Mouse (Mus musculus): Measurements from ENCODE around the gene Rnf149. TPM values are rescaled to one million over a fixed set of nuclear protein-coding genes. Genes with fewer than 3 reads are reported as not detected.
A peak's percentile ranks its signal among the peaks of the same experiment; 100 is the strongest.

The Rnf149 gene
- polyA plus RNA-seq, 1 experiment, result 26.0 TPM

GRCm38 (mm10) chr1:39555556-39556415, 21.4 kb downstream of the Rnf149 start:
- H3K4me1 ChIP-seq, result peaks cover 34% of the 10 kb centered on the region
- H3K9me3 ChIP-seq, result no peaks in the 10 kb centered on the region
- TF ChIP-seq GATA1 (IDR thresholded peaks at IDR 0.05; ENCODE audit: borderline replicate concordance, low read length) (no peak), FLI1 (IDR thresholded peaks at IDR 0.05; ENCODE audit: low read length) (no peak)
- H3K4me3 ChIP-seq (replicated peaks), result no peak overlapping the region
- H3K27me3 ChIP-seq (replicated peaks), result no peaks in the 10 kb centered on the region
- H3K36me3 ChIP-seq (replicated peaks; ENCODE audit: low read length), result peaks cover 92% of the 10 kb centered on the region

- Histone ChIP-seq H3K36me3 (replicated peaks; ENCODE audit: low read length) (peaks cover 87% of the 10 kb centered on the region), H3K4me3 (replicated peaks) (no peak overlapping the region), H3K4me1 (peaks cover 15% of the 10 kb centered on the region), H3K27me3 (replicated peaks) (no peaks in the 10 kb centered on the region), H3K9me3 (no peaks in the 10 kb centered on the region)
- TF ChIP-seq GATA1 (IDR thresholded peaks at IDR 0.05; ENCODE audit: borderline replicate concordance, low read length), result no peak
- no peak for TF ChIP-seq FLI1 (IDR thresholded peaks at IDR 0.05; ENCODE audit: low read length)
These were observed 27.4 kb downstream of the Rnf149 start for GRCm38 (mm10) chr1:39549831-39550230.

- H3K4me3 ChIP-seq (replicated peaks), result no peak overlapping the region
- H3K4me1 ChIP-seq, result peaks cover 13% of the 10 kb centered on the region
- H3K27me3 ChIP-seq (replicated peaks), result no peaks in the 10 kb centered on the region
- peaks cover 87% of the 10 kb centered on the region for H3K36me3 ChIP-seq (replicated peaks; ENCODE audit: low read length)
- TF ChIP-seq FLI1 (IDR thresholded peaks at IDR 0.05; ENCODE audit: low read length) (no peak), GATA1 (IDR thresholded peaks at IDR 0.05; ENCODE audit: borderline replicate concordance, low read length) (no peak)
- H3K9me3 ChIP-seq, result no peaks in the 10 kb centered on the region
These were observed 30.0 kb downstream of the Rnf149 start for GRCm38 (mm10) chr1:39547238-39547637.

GRCm38 (mm10) chr1:39546160-39546866, 30.9 kb downstream of the Rnf149 start:
- Histone ChIP-seq H3K36me3 (replicated peaks; ENCODE audit: low read length) (peaks cover 88% of the 10 kb centered on the region), H3K4me1 (peaks cover 13% of the 10 kb centered on the region), H3K27me3 (replicated peaks) (no peaks in the 10 kb centered on the region), H3K9me3 (no peaks in the 10 kb centered on the region), H3K4me3 (replicated peaks) (no peak overlapping the region)
- no peak for TF ChIP-seq FLI1 (IDR thresholded peaks at IDR 0.05; ENCODE audit: low read length)
- TF ChIP-seq GATA1 (IDR thresholded peaks at IDR 0.05; ENCODE audit: borderline replicate concordance, low read length), result no peak

- Histone ChIP-seq H3K27me3 (replicated peaks) (no peaks in the 10 kb centered on the region), H3K9me3 (peaks cover under 1% of the 10 kb centered on the region; the same call in 1 of the 2 replicates), H3K36me3 (replicated peaks; ENCODE audit: low read length) (peaks cover 90% of the 10 kb centered on the region), H3K4me1 (peaks cover 13% of the 10 kb centered on the region), H3K4me3 (replicated peaks) (no peak overlapping the region)
- TF ChIP-seq GATA1 (IDR thresholded peaks at IDR 0.05; ENCODE audit: borderline replicate concordance, low read length) (no peak), FLI1 (IDR thresholded peaks at IDR 0.05; ENCODE audit: low read length) (no peak)
These were observed 31.6 kb downstream of the Rnf149 start for GRCm38 (mm10) chr1:39545589-39545988.

- no peak overlapping the region for H3K4me3 ChIP-seq (replicated peaks)
- peaks cover 21% of the 10 kb centered on the region for H3K4me1 ChIP-seq
- H3K36me3 ChIP-seq (replicated peaks; ENCODE audit: low read length), result peaks cover 81% of the 10 kb centered on the region
- H3K9me3 ChIP-seq, result peaks cover 8% of the 10 kb centered on the region
- no peak for TF ChIP-seq GATA1 (IDR thresholded peaks at IDR 0.05; ENCODE audit: borderline replicate concordance, low read length)
- no peaks in the 10 kb centered on the region for H3K27me3 ChIP-seq (replicated peaks)
These were observed 36.6 kb downstream of the Rnf149 start for GRCm38 (mm10) chr1:39540592-39540991.

GRCm38 (mm10) chr1:39537631-39538380, 39.4 kb downstream of the Rnf149 start:
- peaks cover 33% of the 10 kb centered on the region for H3K4me1 ChIP-seq
- TF ChIP-seq FLI1 (IDR thresholded peaks at IDR 0.05; ENCODE audit: low read length) (no peak), GATA1 (IDR thresholded peaks at IDR 0.05; ENCODE audit: borderline replicate concordance, low read length) (no peak)
- peaks cover 8% of the 10 kb centered on the region for H3K9me3 ChIP-seq
- H3K36me3 ChIP-seq (replicated peaks; ENCODE audit: low read length), result peaks cover 54% of the 10 kb centered on the region
- H3K4me3 ChIP-seq (replicated peaks), result no peak overlapping the region
- H3K27me3 ChIP-seq (replicated peaks), result no peaks in the 10 kb centered on the region

- TF ChIP-seq GATA1 (IDR thresholded peaks at IDR 0.05; ENCODE audit: borderline replicate concordance, low read length) (no peak), FLI1 (IDR thresholded peaks at IDR 0.05; ENCODE audit: low read length) (no peak)
- Histone ChIP-seq H3K4me3 (replicated peaks) (peak overlapping the region; percentile 99), H3K4me1 (peaks cover 33% of the 10 kb centered on the region)
These were observed 40.5 kb downstream of the Rnf149 start for GRCm38 (mm10) chr1:39536701-39537100.

GRCm38 (mm10) chr1:39535515-39536311, 41.5 kb downstream of the Rnf149 start:
- Histone ChIP-seq H3K4me1 (peaks cover 39% of the 10 kb centered on the region), H3K4me3 (replicated peaks) (peak overlapping the region; percentile 99), H3K27me3 (replicated peaks) (no peaks in the 10 kb centered on the region), H3K36me3 (replicated peaks; ENCODE audit: low read length) (peaks cover 35% of the 10 kb centered on the region), H3K9me3 (peaks cover 8% of the 10 kb centered on the region)
- no peak for TF ChIP-seq GATA1 (IDR thresholded peaks at IDR 0.05; ENCODE audit: borderline replicate concordance, low read length)
- no peak for TF ChIP-seq FLI1 (IDR thresholded peaks at IDR 0.05; ENCODE audit: low read length)

More at GRCm38 (mm10) chr1:39536701-39537100, 40.5 kb downstream of the Rnf149 start:
- peaks cover 43% of the 10 kb centered on the region for H3K36me3 ChIP-seq (replicated peaks; ENCODE audit: low read length)
- H3K9me3 ChIP-seq, result peaks cover 8% of the 10 kb centered on the region
- H3K27me3 ChIP-seq (replicated peaks), result no peaks in the 10 kb centered on the region

All from megakaryocyte, embryonic 14.5 days (primary cell).